Mouse (Mus musculus) liver, postnatal 0 days (tissue): Measurements from ENCODE around the gene Irgq. TPM values are rescaled to one million over a fixed set of nuclear protein-coding genes. Genes with fewer than 3 reads are reported as not detected.
"Not testable (repeated sequence)": the region's sequence is repeated elsewhere in the genome, so short reads cannot be mapped to it uniquely, and the experiment has no call there.

Source experiments
- ATAC-seq: fragments of 200-750 bp; cut with Nextera tagmentation; 2 replicates; pipeline ENCODE4 v1.8.0; 2017; ENCODE audit warnings: mild to moderate bottlenecking, moderate library complexity
- DNase-seq: peaks from one replicate; pipeline ENCODE4 v3.0.0-alpha.2; 2016
- H3K27ac ChIP-seq: fragments of 300-500 bp; sonication (generic); 2 replicates; pipeline ENCODE4 v1.5.1; 2014; ENCODE audit warnings: antibody characterized with exemption, moderate library complexity, mild to moderate bottlenecking, low read depth
- H3K27me3 ChIP-seq: fragments of 300-500 bp; sonication (generic); 2 replicates; pipeline ENCODE4 v1.6.1; 2014; ENCODE audit warnings: low read length, control low read depth, mixed read lengths; ENCODE audit not compliant: insufficient read depth
- H3K36me3 ChIP-seq: fragments of 300-500 bp; sonication (generic); replicated peaks from 2 replicates; pipeline ENCODE4 v1.6.1; 2014; ENCODE audit warnings: mild to moderate bottlenecking, control low read depth, low read length, moderate library complexity, mixed read lengths; ENCODE audit not compliant: insufficient read depth
- H3K4me1 ChIP-seq: fragments of 300-500 bp; sonication (generic); 2 replicates; pipeline ENCODE4 v1.6.1; 2014; ENCODE audit warnings: antibody characterized with exemption, mild to moderate bottlenecking, control low read depth; ENCODE audit not compliant: insufficient read depth
- H3K4me2 ChIP-seq: fragments of 300-500 bp; sonication (generic); 2 replicates; pipeline ENCODE4 v1.6.1; 2014; ENCODE audit warnings: low read depth, mild to moderate bottlenecking, low read length, moderate library complexity, mixed read lengths
- H3K4me3 ChIP-seq: fragments of 300-500 bp; sonication (generic); 2 replicates; pipeline ENCODE4 v1.5.1; 2014; ENCODE audit warnings: low read depth, low read length
- H3K9ac ChIP-seq: fragments of 300-500 bp; sonication (generic); replicated peaks from 2 replicates; pipeline ENCODE4 v1.6.1; 2014; ENCODE audit warnings: mild to moderate bottlenecking, moderate library complexity
- H3K9me3 ChIP-seq: fragments of 300-500 bp; sonication (generic); 2 replicates; pipeline ENCODE4 v1.6.1; 2016; ENCODE audit warnings: mild to moderate bottlenecking, control low read depth, low read length, mixed read lengths
- CTCF ChIP-seq: sonication (generic); IDR thresholded peaks from 2 replicates; pipeline ENCODE4 v1.5.1; 2016; ENCODE audit warnings: antibody characterized with exemption, low read depth
- EP300 ChIP-seq: IDR thresholded peaks from 2 replicates; pipeline ENCODE4 v1.6.1; 2016; ENCODE audit warnings: antibody characterized with exemption, low read depth, mild to moderate bottlenecking
- WGBS: fragments of 180-500 bp; shearing (Covaris S2); extraction: QIAGEN DNeasy Blood & Tissue Kit; methylation state at CpG from one replicate; pipeline ENCODE4 v1.1.7; 2014; ENCODE audit not compliant: insufficient replicate concordance; 5-methylcytosine and 5-hydroxymethylcytosine counted together
- polyA plus RNA-seq: library from polyadenylated mRNA; unstranded; fragments of >200 nt; fragmentation: Nextera tagmentation; extraction: Ambion mirVana; gene quantifications from 2 replicates; pipeline ENCODE4 v1.2.1, GENCODE M21; 2015

Gene Irgq
- 1.3 and 1.6 TPM in 2 replicates for polyA plus RNA-seq

DNA sequence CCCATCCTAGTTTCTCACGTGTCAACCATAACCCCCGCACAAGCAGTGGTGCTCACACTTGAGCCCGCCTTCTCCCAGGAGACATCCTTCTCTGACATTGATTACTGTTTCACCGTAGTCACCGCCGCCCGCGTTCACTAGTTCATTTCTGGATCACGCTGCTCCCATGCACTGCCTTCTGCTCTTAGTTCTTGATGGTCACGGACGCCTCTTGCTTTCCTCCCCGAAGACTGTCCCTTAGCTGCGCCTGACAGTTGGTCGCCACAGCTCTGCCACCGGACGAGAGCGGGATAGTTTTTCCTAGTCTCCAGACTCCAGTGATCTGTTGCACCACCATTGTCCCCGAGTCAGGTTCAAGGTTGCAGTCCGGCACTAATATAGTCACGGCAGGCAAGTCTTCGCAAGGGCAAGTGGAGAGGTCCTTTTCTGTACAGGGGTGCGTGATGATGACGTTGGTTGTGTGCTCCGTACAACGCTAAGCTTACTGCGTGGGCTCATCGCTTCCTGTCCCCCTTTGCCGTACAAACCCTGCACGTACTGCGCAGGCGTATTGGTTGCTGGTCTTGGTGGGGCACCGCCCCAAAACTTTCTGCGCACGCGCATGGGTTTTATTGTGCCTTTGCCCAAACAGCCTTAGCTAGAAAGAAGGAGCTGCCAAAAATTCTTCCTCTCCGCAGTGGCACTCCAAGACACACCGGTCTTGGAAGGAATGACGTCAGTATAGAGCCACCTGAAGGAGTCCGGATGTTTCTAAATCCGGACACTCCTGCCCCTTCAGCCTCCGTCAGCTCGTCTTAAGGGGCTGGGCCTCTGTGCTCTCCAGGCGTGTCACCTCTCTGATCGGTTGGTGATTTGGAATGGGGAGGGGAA is at the start of gene Irgq:
Gene Irgq (plus strand): TSS at position 628 of the 870 bp plus-strand sequence.
- no peaks in the 10 kb centered on the region for H3K9me3 ChIP-seq
- H3K36me3 ChIP-seq: peaks cover 20% of the 10 kb centered on the region
- H3K9ac ChIP-seq: peak within 1 kb of the TSS; percentile 88
- under 1% methylated on average over 44 of the region's 44 CpGs for WGBS
- TF ChIP-seq EP300 (no peak), CTCF (no peak)
- peaks cover 17% of the 10 kb centered on the region for H3K4me1 ChIP-seq
- H3K4me3 ChIP-seq: peak within 1 kb of the TSS; percentile 57
- no peaks in the 10 kb centered on the region for H3K27me3 ChIP-seq
- DNase-seq (peak; percentile 97), ATAC-seq (peak; percentile 96)
- peak within 1 kb of the TSS; percentile 93 for H3K27ac ChIP-seq
- H3K4me2 ChIP-seq: peak within 1 kb of the TSS; percentile 99

DNA sequence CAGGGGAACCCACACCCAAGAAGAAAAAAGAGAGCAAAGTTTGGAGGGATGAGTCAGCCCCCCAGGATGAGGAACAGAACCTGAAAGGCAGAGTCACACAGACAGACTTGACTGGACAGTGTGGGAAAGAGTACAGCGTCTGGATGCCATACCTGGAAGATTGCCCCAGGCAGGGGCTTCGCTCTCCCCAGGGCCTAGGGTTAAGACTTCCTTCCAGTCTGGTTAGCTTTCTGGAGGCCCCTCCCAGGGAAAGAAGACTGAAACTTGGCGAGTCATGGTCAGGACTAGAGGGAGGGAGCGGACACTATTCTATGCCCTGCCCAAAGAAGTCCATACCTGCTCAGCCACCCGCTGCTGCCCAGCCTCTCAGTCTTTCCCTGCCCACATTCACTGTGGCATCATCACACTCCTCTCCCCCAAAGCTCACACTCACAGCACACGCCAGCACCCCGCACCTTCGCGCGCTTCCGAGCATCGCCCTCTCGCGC is 49.5 kb upstream of the Irgq start:
- peaks cover 42% of the 10 kb centered on the region for H3K27me3 ChIP-seq
- ATAC-seq (no peak), DNase-seq (no peak)
- peak overlapping the region; percentile 52 for H3K4me3 ChIP-seq
- peaks cover 11% of the 10 kb centered on the region for H3K4me1 ChIP-seq
- no peak for TF ChIP-seq EP300
- TF ChIP-seq CTCF: no peak
- H3K9ac ChIP-seq: no peak overlapping the region
- H3K36me3 ChIP-seq: no peaks in the 10 kb centered on the region
- peaks cover 3% of the 10 kb centered on the region; the same call in 1 of the 2 replicates for H3K9me3 ChIP-seq
- H3K4me2 ChIP-seq: peak overlapping the region; percentile 86
- 11% methylated on average over 14 of the region's 14 CpGs for WGBS
- no peak overlapping the region for H3K27ac ChIP-seq

GRCm38 (mm10) chr7:24481474-24482207 is 48.8 kb upstream of the Irgq start, which contains the start of gene Cadm4:
Gene Cadm4, plus strand, starts transcription at chr7:24482023.
- no peak for TF ChIP-seq CTCF
- no peak for TF ChIP-seq EP300
- Histone ChIP-seq H3K4me3 (peak within 1 kb of the TSS; percentile 52), H3K36me3 (no peaks in the 10 kb centered on the region), H3K27me3 (peaks cover 42% of the 10 kb centered on the region), H3K4me2 (peak within 1 kb of the TSS; percentile 86), H3K9ac (peak within 1 kb of the TSS; percentile 44), H3K9me3 (peaks cover 3% of the 10 kb centered on the region; the same call in 1 of the 2 replicates), H3K27ac (no peak within 1 kb of the TSS), H3K4me1 (peaks cover 11% of the 10 kb centered on the region)
- under 1% methylated on average over 57 of the region's 83 CpGs for WGBS
- DNase-seq (peak; percentile 87), ATAC-seq (peak; percentile 87)

GRCm38 (mm10) chr7:24482208-24483020 is 48.1 kb upstream of the Irgq start:
- ATAC-seq: 0 out of 2 replicates have a peak, but pooled peaks have one; percentile 2
- Histone ChIP-seq H3K27ac (no peak overlapping the region), H3K9me3 (peaks cover 3% of the 10 kb centered on the region; the same call in 1 of the 2 replicates), H3K4me1 (peaks cover 16% of the 10 kb centered on the region), H3K4me3 (peak overlapping the region; percentile 52), H3K27me3 (peaks cover 42% of the 10 kb centered on the region), H3K9ac (peak overlapping the region; percentile 44), H3K4me2 (peak overlapping the region; percentile 86), H3K36me3 (no peaks in the 10 kb centered on the region)
- no peak for TF ChIP-seq EP300
- TF ChIP-seq CTCF: no peak
- no peak for DNase-seq
- whole genome bisulfite sequencing: 9% methylated on average over 15 of the region's 38 CpGs

DNA sequence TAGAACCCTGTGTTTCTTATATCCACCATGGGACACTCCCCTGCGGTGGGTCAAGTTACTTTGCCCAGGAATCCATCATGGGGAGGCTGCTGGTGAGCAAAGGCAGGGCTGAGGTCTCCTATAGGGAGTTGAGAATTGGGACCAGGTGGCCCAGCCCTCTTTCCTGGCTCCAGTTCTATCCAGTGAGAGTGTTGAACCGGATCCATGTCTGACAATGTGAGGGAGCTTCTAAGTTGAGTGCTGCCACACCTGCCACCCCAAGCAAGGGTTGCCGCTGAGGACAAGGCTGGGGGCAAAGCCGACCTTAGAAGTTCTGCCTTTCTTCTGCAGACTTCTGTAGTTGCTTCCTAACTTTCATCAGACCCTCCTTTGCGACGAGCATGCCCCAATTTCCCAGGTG is 47.2 kb upstream of the Irgq start:
- not testable (repeated sequence) for H3K4me3 ChIP-seq, DNase-seq, H3K4me2 ChIP-seq, ATAC-seq, H3K36me3 ChIP-seq, H3K9ac ChIP-seq, H3K27ac ChIP-seq, H3K9me3 ChIP-seq
- 45% methylated on average over 6 of the region's 6 CpGs for WGBS
- peaks cover 16% of the 10 kb centered on the region for H3K4me1 ChIP-seq
- peaks cover 42% of the 10 kb centered on the region for H3K27me3 ChIP-seq
